Mouse (Mus musculus): ENCODE measurements around the gene Gpr61. TPM values are rescaled to one million over a fixed set of nuclear protein-coding genes. Genes with fewer than 3 reads are reported as not detected.

The Gpr61 gene
- polyA plus RNA-seq, 1 experiment from 2014 or later, result 0.09 TPM

GRCm38 (mm10) chr3:108169199-108169598 is 14.5 kb upstream of the Gpr61 start:
- no peaks in the 10 kb centered on the region for H3K27me3 ChIP-seq
- H3K4me1 ChIP-seq, result peaks cover 46% of the 10 kb centered on the region
- H3K4me3 ChIP-seq, result no peak overlapping the region
- no peak overlapping the region for H3K4me2 ChIP-seq
- no peak overlapping the region for H3K27ac ChIP-seq
- H3K36me3 ChIP-seq, result no peaks in the 10 kb centered on the region
- no peaks in the 10 kb centered on the region for H3K9me3 ChIP-seq
- 43% methylated on average over 3 of the region's 3 CpGs for WGBS
- no peak for ATAC-seq (ENCODE audit: insufficient number of reproducible peaks, low FRiP score, low TSS enrichment, low read depth)
- H3K9ac ChIP-seq, result no peak overlapping the region

GRCm38 (mm10) chr3:108167499-108167898 is 12.8 kb upstream of the Gpr61 start:
- no peaks in the 10 kb centered on the region for H3K9me3 ChIP-seq
- H3K27me3 ChIP-seq, result no peaks in the 10 kb centered on the region
- ATAC-seq (ENCODE audit: insufficient number of reproducible peaks, low FRiP score, low TSS enrichment, low read depth), result no peak
- 28% methylated on average over 14 of the region's 14 CpGs for WGBS
- H3K27ac ChIP-seq, result peak overlapping the region; percentile 74; the same call in 1 of the 2 replicates
- peaks cover 46% of the 10 kb centered on the region for H3K4me1 ChIP-seq
- H3K9ac ChIP-seq, result no peak overlapping the region
- no peak overlapping the region for H3K4me2 ChIP-seq
- no peaks in the 10 kb centered on the region for H3K36me3 ChIP-seq
- no peak overlapping the region for H3K4me3 ChIP-seq

- no peaks in the 10 kb centered on the region for H3K36me3 ChIP-seq
- no peak overlapping the region for H3K4me3 ChIP-seq
- H3K9ac ChIP-seq, result no peak overlapping the region
- H3K4me1 ChIP-seq, result peaks cover 46% of the 10 kb centered on the region
- no peaks in the 10 kb centered on the region for H3K27me3 ChIP-seq
- 7% methylated on average over 11 of the region's 11 CpGs for WGBS
- ATAC-seq (ENCODE audit: insufficient number of reproducible peaks, low FRiP score, low TSS enrichment, low read depth), result peak; percentile 37; the same call in 1 of the 2 replicates
- H3K9me3 ChIP-seq, result no peaks in the 10 kb centered on the region
- no peak overlapping the region for H3K4me2 ChIP-seq
- peak overlapping the region; percentile 74 for H3K27ac ChIP-seq
Observed at GRCm38 (mm10) chr3:108166486-108167211, 12.0 kb upstream of the Gpr61 start.

- Histone ChIP-seq H3K36me3 (no peaks in the 10 kb centered on the region), H3K9ac (no peak overlapping the region), H3K4me1 (peaks cover 46% of the 10 kb centered on the region), H3K27ac (peak overlapping the region; percentile 74), H3K9me3 (no peaks in the 10 kb centered on the region), H3K27me3 (no peaks in the 10 kb centered on the region), H3K4me2 (no peak overlapping the region), H3K4me3 (no peak overlapping the region)
- WGBS, result 32% methylated on average over 10 of the region's 10 CpGs
- peak; percentile 17; the same call in 1 of the 2 replicates for ATAC-seq (ENCODE audit: insufficient number of reproducible peaks, low FRiP score, low TSS enrichment, low read depth)
Observed at GRCm38 (mm10) chr3:108165532-108166315, 11.0 kb upstream of the Gpr61 start.

GRCm38 (mm10) chr3:108164807-108165206 is 10.1 kb upstream of the Gpr61 start:
- H3K9me3 ChIP-seq, result no peaks in the 10 kb centered on the region
- H3K4me1 ChIP-seq, result peaks cover 46% of the 10 kb centered on the region
- 24% methylated on average over 9 of the region's 9 CpGs for WGBS
- no peaks in the 10 kb centered on the region for H3K27me3 ChIP-seq
- no peak; the same call in 1 of the 2 replicates for ATAC-seq (ENCODE audit: insufficient number of reproducible peaks, low FRiP score, low TSS enrichment, low read depth)
- no peaks in the 10 kb centered on the region for H3K36me3 ChIP-seq
- H3K9ac ChIP-seq, result no peak overlapping the region
- peak overlapping the region; percentile 25; the same call in 1 of the 2 replicates for H3K4me2 ChIP-seq
- H3K27ac ChIP-seq, result no peak overlapping the region
- H3K4me3 ChIP-seq, result peak overlapping the region; percentile 15; the same call in 1 of the 2 replicates

- no peak overlapping the region for H3K27ac ChIP-seq
- no peak for ATAC-seq (ENCODE audit: insufficient number of reproducible peaks, low FRiP score, low TSS enrichment, low read depth)
- no peak overlapping the region for H3K4me3 ChIP-seq
- no peak overlapping the region for H3K9ac ChIP-seq
- H3K36me3 ChIP-seq, result no peaks in the 10 kb centered on the region
- H3K27me3 ChIP-seq, result no peaks in the 10 kb centered on the region
- H3K4me1 ChIP-seq, result peaks cover 42% of the 10 kb centered on the region
- H3K4me2 ChIP-seq, result no peak overlapping the region
- WGBS, result 59% methylated on average over 5 of the region's 5 CpGs
- H3K9me3 ChIP-seq, result no peaks in the 10 kb centered on the region
Observed at GRCm38 (mm10) chr3:108164091-108164490, 9.4 kb upstream of the Gpr61 start.

GRCm38 (mm10) chr3:108158383-108159037 is 3.8 kb upstream of the Gpr61 start:
- H3K4me2 ChIP-seq, result no peak overlapping the region
- H3K36me3 ChIP-seq, result no peaks in the 10 kb centered on the region
- H3K27me3 ChIP-seq, result no peaks in the 10 kb centered on the region
- H3K9ac ChIP-seq, result no peak overlapping the region; the same call in 1 of the 2 replicates
- no peak overlapping the region for H3K4me3 ChIP-seq
- no peaks in the 10 kb centered on the region for H3K4me1 ChIP-seq
- no peak overlapping the region for H3K27ac ChIP-seq
- peak; percentile 38 for ATAC-seq (ENCODE audit: insufficient number of reproducible peaks, low FRiP score, low TSS enrichment, low read depth)
- 57% methylated on average over 9 of the region's 9 CpGs for WGBS
- no peaks in the 10 kb centered on the region for H3K9me3 ChIP-seq

- H3K27ac ChIP-seq, result no peak overlapping the region
- H3K4me2 ChIP-seq, result no peak overlapping the region
- no peaks in the 10 kb centered on the region for H3K27me3 ChIP-seq
- 87% methylated on average over 3 of the region's 3 CpGs for WGBS
- H3K9ac ChIP-seq, result no peak overlapping the region
- no peaks in the 10 kb centered on the region for H3K9me3 ChIP-seq
- no peak for ATAC-seq (ENCODE audit: insufficient number of reproducible peaks, low FRiP score, low TSS enrichment, low read depth)
- no peak overlapping the region for H3K4me3 ChIP-seq
- no peaks in the 10 kb centered on the region for H3K36me3 ChIP-seq
- peaks cover 5% of the 10 kb centered on the region; the same call in 1 of the 2 replicates for H3K4me1 ChIP-seq
Observed at GRCm38 (mm10) chr3:108152290-108152689, 2.4 kb downstream of the Gpr61 start.

- Histone ChIP-seq H3K27ac (peak overlapping the region; percentile 55; the same call in 1 of the 2 replicates), H3K9ac (no peak overlapping the region), H3K4me2 (no peak overlapping the region), H3K27me3 (no peaks in the 10 kb centered on the region), H3K4me3 (no peak overlapping the region), H3K9me3 (no peaks in the 10 kb centered on the region), H3K4me1 (peaks cover 21% of the 10 kb centered on the region), H3K36me3 (no peaks in the 10 kb centered on the region)
- 0 out of 2 replicates have a peak, but pooled peaks have one; percentile 53 for ATAC-seq (ENCODE audit: insufficient number of reproducible peaks, low FRiP score, low TSS enrichment, low read depth)
- WGBS, result 63% methylated on average over 11 of the region's 11 CpGs
Observed at GRCm38 (mm10) chr3:108147386-108148235, 7.1 kb downstream of the Gpr61 start.

- ATAC-seq (ENCODE audit: insufficient number of reproducible peaks, low FRiP score, low TSS enrichment, low read depth), result no peak
Observed at GRCm38 (mm10) chr3:108146671-108147070, 8.0 kb downstream of the Gpr61 start.

More at GRCm38 (mm10) chr3:108146671-108147070, 8.0 kb downstream of the Gpr61 start:
- 60% methylated on average over 5 of the region's 5 CpGs for WGBS
- H3K4me2 ChIP-seq, result peak overlapping the region; percentile 74
- H3K27ac ChIP-seq, result peak overlapping the region; percentile 97; the same call in 1 of the 2 replicates
- peaks cover 21% of the 10 kb centered on the region for H3K4me1 ChIP-seq
- H3K9me3 ChIP-seq, result no peaks in the 10 kb centered on the region
- no peaks in the 10 kb centered on the region for H3K27me3 ChIP-seq
- H3K36me3 ChIP-seq, result no peaks in the 10 kb centered on the region
- no peak overlapping the region for H3K9ac ChIP-seq
- peak overlapping the region; percentile 96 for H3K4me3 ChIP-seq

All from limb, embryonic 15.5 days (tissue).